Mouse (Mus musculus) cerebellum, postnatal 36 days (tissue): ENCODE results near the gene 4930469K13Rik.

Experiments used
- DNase-seq, 2 experiments: peaks; one replicate each; pipeline ENCODE4 v3.0.0; 2021 to 2022; ENCODE audit warnings: mixed read lengths in 2 of 2

The 4930469K13Rik gene

DNA sequence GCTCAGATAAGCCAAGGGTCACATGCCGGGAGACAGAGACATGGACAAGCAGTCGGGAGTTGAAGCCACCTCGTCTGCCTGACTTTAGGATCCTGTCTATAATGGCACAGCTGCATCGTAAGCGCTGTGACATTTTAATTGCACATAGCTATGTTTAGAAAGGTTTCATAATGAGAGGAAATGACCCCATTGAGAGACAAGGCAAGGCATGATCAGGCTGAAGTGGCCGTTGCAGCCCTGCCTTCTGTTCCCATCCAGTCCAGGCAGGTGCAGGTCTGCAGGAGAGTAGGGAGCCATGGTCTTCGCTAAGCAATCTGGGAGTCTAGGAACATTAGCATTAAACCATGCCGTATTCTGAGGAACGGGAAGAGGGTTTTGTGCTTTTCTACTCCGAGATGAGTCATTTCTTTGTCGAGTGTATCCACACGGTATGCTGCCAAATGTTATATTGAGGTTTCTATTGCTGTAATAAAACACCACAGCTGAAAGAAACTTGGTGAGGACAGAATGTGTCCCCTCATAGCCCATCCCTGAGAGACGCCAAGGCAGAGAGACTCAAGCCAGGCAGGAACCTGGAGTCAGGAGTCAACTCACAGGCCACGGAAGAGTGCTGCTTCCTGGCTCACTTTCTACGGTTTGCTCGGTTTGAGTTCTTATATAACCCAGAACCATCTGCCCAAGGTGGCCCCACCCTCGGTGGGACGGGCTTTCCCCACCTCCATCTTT lies 165.8 kb downstream of the 4930469K13Rik start:
- DNase-seq = no peak

DNA sequence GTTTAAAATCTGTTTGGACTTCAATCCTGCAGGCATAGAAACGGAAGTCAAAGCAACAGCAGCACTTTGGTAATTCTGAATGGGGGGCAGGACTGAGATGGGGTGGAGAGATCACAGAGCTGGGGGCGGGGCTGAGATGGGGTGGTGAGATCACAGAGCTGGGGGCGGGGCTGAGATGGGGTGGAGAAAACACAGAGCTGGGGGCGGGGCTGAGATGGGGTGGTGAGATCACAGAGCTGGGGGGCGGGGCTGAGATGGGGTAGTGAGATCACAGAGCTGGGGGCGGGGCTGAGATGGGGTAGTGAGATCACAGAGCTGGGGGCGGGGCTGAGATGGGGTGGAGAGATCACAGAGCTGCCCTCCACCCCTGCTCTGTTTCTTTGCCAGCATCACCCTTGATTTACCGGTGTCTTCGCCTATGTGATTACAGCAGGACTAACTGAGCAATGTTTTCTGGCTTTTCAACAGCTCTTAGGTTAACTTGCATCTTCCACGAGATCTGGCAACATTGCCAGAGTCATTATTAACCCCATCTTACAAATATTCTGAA lies 166.4 kb downstream of the 4930469K13Rik start:
- DNase-seq = no peak

DNA sequence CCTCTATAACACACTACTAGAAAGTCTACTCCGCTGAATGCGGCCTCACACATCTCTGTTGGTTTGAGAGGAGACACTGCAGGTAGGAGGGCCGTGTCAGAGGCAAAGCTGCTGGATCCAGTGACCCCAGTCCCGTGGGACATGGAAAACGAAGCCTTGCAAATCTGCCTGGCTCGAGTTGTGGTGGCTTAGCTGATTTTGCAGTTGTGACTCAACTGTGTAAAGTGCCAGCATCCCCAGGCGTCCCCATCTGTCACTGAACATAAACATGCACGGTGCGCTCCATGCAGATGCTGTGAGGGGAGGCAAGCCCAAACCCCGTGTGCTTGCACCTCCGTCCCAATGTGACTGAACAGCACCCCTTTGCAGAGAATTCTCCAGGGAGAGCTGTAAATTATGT lies 168.9 kb downstream of the 4930469K13Rik start:
- DNase-seq = no peak

DNA sequence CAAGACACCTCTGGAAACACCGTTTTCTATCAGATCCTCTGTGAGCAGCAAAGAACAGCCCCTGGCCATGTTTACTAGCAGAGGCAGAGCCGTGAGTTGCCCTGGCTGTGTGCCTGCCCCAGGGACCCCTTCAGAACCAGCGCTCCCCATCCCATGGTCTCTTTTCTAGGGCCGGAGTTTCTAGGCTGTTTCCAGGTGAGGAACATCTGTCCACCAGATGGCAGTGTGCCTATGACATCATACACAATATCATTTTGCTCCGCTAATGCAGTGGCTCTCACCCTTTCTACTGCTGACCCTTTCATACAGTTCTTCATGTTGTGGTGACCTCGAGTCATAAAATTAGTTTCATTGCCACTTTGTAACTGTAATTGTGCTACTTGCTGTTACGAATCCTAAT lies 169.7 kb downstream of the 4930469K13Rik start:
- no peak for DNase-seq

DNA sequence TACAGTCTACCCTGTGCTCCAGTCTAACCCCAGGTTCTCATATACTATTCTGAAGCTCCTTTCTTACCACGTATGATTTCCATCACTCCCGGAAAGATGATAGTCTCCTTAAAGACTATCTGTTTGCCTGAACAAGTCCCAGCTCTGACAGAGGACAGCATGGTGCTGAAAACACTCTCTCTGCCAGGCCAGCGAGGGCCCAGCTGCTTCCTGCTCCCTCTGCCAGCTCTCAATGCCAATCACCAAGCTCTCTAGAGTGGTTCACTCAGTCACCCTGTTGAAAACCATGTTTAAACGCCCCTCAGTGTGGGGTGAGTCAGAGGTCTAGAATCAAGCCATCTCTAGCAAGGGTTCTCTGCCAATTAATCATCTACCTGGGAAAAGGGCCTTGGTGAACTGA lies 170.5 kb downstream of the 4930469K13Rik start:
- no peak for DNase-seq

DNA sequence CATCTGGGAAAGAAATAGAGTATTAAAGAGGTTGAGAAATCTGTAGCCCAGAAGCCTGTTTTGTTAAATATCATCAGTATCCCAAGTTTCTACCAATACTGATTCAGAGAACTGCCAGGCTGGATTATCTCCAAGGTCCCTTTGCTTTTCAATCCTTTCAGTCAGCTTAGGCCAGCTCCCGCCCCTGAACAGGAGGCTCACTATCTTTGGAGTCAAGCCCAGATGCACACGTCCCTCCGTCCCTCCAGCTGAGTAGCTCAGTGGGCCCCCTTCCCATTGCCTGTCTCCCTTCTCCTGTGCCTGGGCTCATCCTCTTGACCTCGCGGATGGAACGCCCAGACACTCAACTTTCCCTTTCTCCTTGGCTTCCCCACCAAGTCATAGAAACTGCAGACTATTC lies 171.0 kb downstream of the 4930469K13Rik start:
- DNase-seq = no peak

DNA sequence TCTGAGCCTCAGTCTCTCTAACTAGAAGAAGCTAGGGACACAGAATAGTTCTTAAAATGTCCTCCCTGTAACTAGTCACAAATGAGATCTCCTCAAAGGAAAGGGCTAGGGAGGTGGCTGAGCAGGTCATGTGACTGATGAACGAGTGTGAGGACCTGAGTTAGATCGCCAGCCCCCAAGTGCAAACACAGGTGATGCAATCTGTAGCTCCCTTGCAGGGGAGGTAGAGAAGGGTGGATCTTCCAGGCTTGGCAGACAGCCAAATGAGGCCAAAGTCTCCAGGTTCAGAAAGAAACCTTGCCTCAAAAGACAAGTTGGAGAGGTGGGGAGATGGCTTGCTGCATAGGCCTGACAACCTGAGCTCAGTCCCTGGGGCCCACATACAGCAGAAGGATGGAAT lies 171.8 kb downstream of the 4930469K13Rik start:
- DNase-seq = no peak

DNA sequence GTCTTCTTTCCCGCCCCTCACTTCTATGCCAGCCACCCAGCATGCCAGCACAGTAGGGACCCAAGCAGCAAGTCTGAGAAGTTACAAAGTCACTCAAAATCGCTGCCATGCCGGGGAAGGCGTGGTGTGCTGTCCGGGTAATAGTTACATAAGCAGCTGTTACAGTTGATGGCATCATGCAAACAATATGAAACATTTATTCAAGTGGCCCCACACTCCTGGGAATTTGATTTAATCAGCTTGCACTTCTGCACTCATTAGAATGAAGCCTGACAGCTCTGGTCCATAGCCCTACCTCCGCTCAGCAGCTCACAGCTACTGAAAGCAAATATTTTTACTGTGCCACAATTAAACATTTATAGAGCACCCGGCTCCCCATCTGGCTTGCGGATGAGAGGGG lies 172.6 kb downstream of the 4930469K13Rik start:
- DNase-seq = no peak
